Mouse (Mus musculus) neural tube, embryonic 14.5 days (tissue): Measurements from ENCODE around the gene Tchh. TPM values are rescaled to one million over a fixed set of nuclear protein-coding genes. Genes with fewer than 3 reads are reported as not detected.
"Not testable (repeated sequence)": the region's sequence is repeated elsewhere in the genome, so short reads cannot be mapped to it uniquely, and the experiment has no call there.

ENCODE experiments used
- ATAC-seq: fragments of 200-750 bp; cut with Nextera tagmentation; 2 replicates; pipeline ENCODE4 v1.8.0; 2017; ENCODE audit warnings: low read depth, mild to moderate bottlenecking, moderate TSS enrichment, moderate library complexity
- H3K27ac ChIP-seq: fragments of 300-500 bp; sonication (generic); 2 replicates; pipeline ENCODE4 v1.5.1; 2014; ENCODE audit warnings: low read depth, mild to moderate bottlenecking, control low read depth, low read length, moderate library complexity, mixed read lengths
- H3K27me3 ChIP-seq: fragments of 300-500 bp; sonication (generic); 2 replicates; pipeline ENCODE4 v1.6.1; 2014; ENCODE audit warnings: low read length; ENCODE audit not compliant: control insufficient read depth, insufficient read depth
- H3K36me3 ChIP-seq: fragments of 300-500 bp; sonication (generic); 2 replicates; pipeline ENCODE4 v1.6.1; 2014; ENCODE audit warnings: low read length, mixed read lengths; ENCODE audit not compliant: control insufficient read depth, insufficient read depth
- H3K4me1 ChIP-seq: fragments of 300-500 bp; sonication (generic); 2 replicates; pipeline ENCODE4 v1.6.1; 2014; ENCODE audit warnings: low read length; ENCODE audit not compliant: control insufficient read depth, insufficient read depth
- H3K4me2 ChIP-seq: fragments of 300-500 bp; sonication (generic); 2 replicates; pipeline ENCODE4 v1.6.1; 2014; ENCODE audit warnings: mild to moderate bottlenecking, low read depth, low read length, control low read depth
- H3K4me3 ChIP-seq: fragments of 300-500 bp; sonication (generic); 2 replicates; pipeline ENCODE4 v1.5.1; 2014; ENCODE audit warnings: low read depth, low read length, control low read depth, mixed read lengths
- H3K9ac ChIP-seq: fragments of 300-500 bp; sonication (generic); replicated peaks from 2 replicates; pipeline ENCODE4 v1.6.1; 2014; ENCODE audit warnings: low read depth, mild to moderate bottlenecking, control low read depth, low read length, mixed read lengths
- H3K9me3 ChIP-seq: fragments of 300-500 bp; sonication (generic); 2 replicates; pipeline ENCODE4 v1.6.1; 2016; ENCODE audit warnings: low read length; ENCODE audit not compliant: control insufficient read depth
- WGBS: fragments of 180-500 bp; shearing (Covaris S2); extraction: QIAGEN DNeasy Blood & Tissue Kit; methylation state at CpG from one replicate; pipeline ENCODE4 v1.1.7; 2014; 5-methylcytosine and 5-hydroxymethylcytosine counted together
- polyA plus RNA-seq: library from polyadenylated mRNA; unstranded; fragments of >200 nt; fragmentation: Nextera tagmentation; extraction: Ambion mirVana; gene quantifications from 2 replicates; pipeline ENCODE4 v1.2.1, GENCODE M21; 2014

Tchh gene
- polyA plus RNA-seq, 1 experiment from 2014 or later = 1.4 TPM

- H3K9ac ChIP-seq = 0 out of 2 replicates have a peak overlapping the region, but pooled peaks have one; percentile 28
- H3K36me3 ChIP-seq = no peaks in the 10 kb centered on the region
- peaks cover 13% of the 10 kb centered on the region for H3K27me3 ChIP-seq
- 0 out of 2 replicates have a peak, but pooled peaks cover 4% of the 10 kb centered on the region for H3K4me1 ChIP-seq
- H3K27ac ChIP-seq = no peak overlapping the region
- ATAC-seq = no peak
- H3K4me3 ChIP-seq = peak overlapping the region; percentile 48
- peak overlapping the region; percentile 82 for H3K4me2 ChIP-seq
- H3K9me3 ChIP-seq = no peaks in the 10 kb centered on the region
- under 1% methylated on average over 54 of the region's 54 CpGs for WGBS
These were observed 4.1 kb downstream of the Tchh start for GRCm38 (mm10) chr3:93446128-93446755.

GRCm38 (mm10) chr3:93446756-93447137, 4.6 kb downstream of the Tchh start:
- not testable (repeated sequence) for H3K4me1 ChIP-seq, H3K36me3 ChIP-seq, H3K27ac ChIP-seq, H3K9ac ChIP-seq, ATAC-seq, H3K9me3 ChIP-seq
- Histone ChIP-seq H3K27me3 (peaks cover 13% of the 10 kb centered on the region), H3K4me2 (peak overlapping the region; percentile 82), H3K4me3 (peak overlapping the region; percentile 48)
- under 1% methylated on average over 32 of the region's 32 CpGs for WGBS

GRCm38 (mm10) chr3:93447138-93447841, 5.2 kb downstream of the Tchh start:
- WGBS = under 1% methylated on average over 59 of the region's 59 CpGs
- Histone ChIP-seq H3K9me3 (no peaks in the 10 kb centered on the region), H3K27ac (no peak overlapping the region), H3K36me3 (no peaks in the 10 kb centered on the region), H3K27me3 (peaks cover 10% of the 10 kb centered on the region), H3K4me3 (peak overlapping the region; percentile 48), H3K4me1 (0 out of 2 replicates have a peak, but pooled peaks cover 4% of the 10 kb centered on the region), H3K9ac (0 out of 2 replicates have a peak overlapping the region, but pooled peaks have one; percentile 29), H3K4me2 (peak overlapping the region; percentile 82)
- peak; percentile 74 for ATAC-seq

GRCm38 (mm10) chr3:93466556-93466955, 24.4 kb downstream of the Tchh start:
- Histone ChIP-seq H3K9ac (no peak overlapping the region), H3K4me2 (no peak overlapping the region), H3K27me3 (no peaks in the 10 kb centered on the region), H3K4me1 (no peaks in the 10 kb centered on the region), H3K36me3 (no peaks in the 10 kb centered on the region), H3K27ac (no peak overlapping the region), H3K9me3 (no peaks in the 10 kb centered on the region), H3K4me3 (no peak overlapping the region)
- 71% methylated on average over 3 of the region's 3 CpGs for WGBS
- ATAC-seq = no peak

- no peaks in the 10 kb centered on the region for H3K4me1 ChIP-seq
- H3K36me3 ChIP-seq = no peaks in the 10 kb centered on the region
- no peak for ATAC-seq
- no peak overlapping the region for H3K4me2 ChIP-seq
- WGBS = 91% methylated on average over 4 of the region's 4 CpGs
- no peak overlapping the region for H3K27ac ChIP-seq
- no peaks in the 10 kb centered on the region for H3K9me3 ChIP-seq
- H3K9ac ChIP-seq = no peak overlapping the region
- H3K4me3 ChIP-seq = no peak overlapping the region
- H3K27me3 ChIP-seq = no peaks in the 10 kb centered on the region
These were observed 25.0 kb downstream of the Tchh start for GRCm38 (mm10) chr3:93467130-93467529.

GRCm38 (mm10) chr3:93468561-93468960, 26.4 kb downstream of the Tchh start, which contains the start of gene Tchhl1:
Gene Tchhl1, plus strand, starts transcription at chr3:93468754.
- no peak for ATAC-seq
- 31% methylated on average over 5 of the region's 5 CpGs for WGBS
- no peak within 1 kb of the TSS for H3K27ac ChIP-seq

GRCm38 (mm10) chr3:93469629-93470028, 27.5 kb downstream of the Tchh start:
- Histone ChIP-seq H3K4me2 (no peak overlapping the region), H3K9me3 (no peaks in the 10 kb centered on the region), H3K27ac (no peak overlapping the region), H3K4me1 (no peaks in the 10 kb centered on the region), H3K36me3 (no peaks in the 10 kb centered on the region), H3K27me3 (no peaks in the 10 kb centered on the region), H3K9ac (no peak overlapping the region), H3K4me3 (no peak overlapping the region)
- ATAC-seq = no peak
- WGBS = 90% methylated on average over 3 of the region's 3 CpGs

More at GRCm38 (mm10) chr3:93468561-93468960, 26.4 kb downstream of the Tchh start, which contains the start of gene Tchhl1:
- no peak within 1 kb of the TSS for H3K4me3 ChIP-seq
- no peaks in the 10 kb centered on the region for H3K27me3 ChIP-seq
- no peak within 1 kb of the TSS for H3K9ac ChIP-seq
- no peaks in the 10 kb centered on the region for H3K36me3 ChIP-seq
- no peaks in the 10 kb centered on the region for H3K9me3 ChIP-seq
- no peaks in the 10 kb centered on the region for H3K4me1 ChIP-seq
- no peak within 1 kb of the TSS for H3K4me2 ChIP-seq

- ATAC-seq = no peak
- H3K4me2 ChIP-seq = no peak overlapping the region
- whole genome bisulfite sequencing = 96% methylated on average over 1 of the region's 1 CpGs
- H3K27me3 ChIP-seq = no peaks in the 10 kb centered on the region
- no peak overlapping the region for H3K27ac ChIP-seq
- H3K9ac ChIP-seq = no peak overlapping the region
- H3K4me1 ChIP-seq = no peaks in the 10 kb centered on the region
- no peaks in the 10 kb centered on the region for H3K36me3 ChIP-seq
- H3K4me3 ChIP-seq = no peak overlapping the region
- no peaks in the 10 kb centered on the region for H3K9me3 ChIP-seq
These were observed 37.9 kb downstream of the Tchh start for GRCm38 (mm10) chr3:93480053-93480452.

GRCm38 (mm10) chr3:93481982-93482616, 40.0 kb downstream of the Tchh start:
- Histone ChIP-seq H3K4me2 (no peak overlapping the region), H3K27ac (no peak overlapping the region), H3K36me3 (no peaks in the 10 kb centered on the region), H3K4me3 (no peak overlapping the region), H3K27me3 (no peaks in the 10 kb centered on the region), H3K9ac (no peak overlapping the region), H3K4me1 (no peaks in the 10 kb centered on the region), H3K9me3 (no peaks in the 10 kb centered on the region)
- WGBS = 71% methylated on average over 2 of the region's 2 CpGs
- ATAC-seq = no peak
